Mouse (Mus musculus): ENCODE data around the gene Nmu. TPM values are rescaled to one million over a fixed set of nuclear protein-coding genes. Genes with fewer than 3 reads are reported as not detected.
A peak's percentile ranks its signal among the peaks of the same experiment; 100 is the strongest.

Nmu gene
- total and polyA plus RNA-seq, 3 experiments, result not detected

DNA sequence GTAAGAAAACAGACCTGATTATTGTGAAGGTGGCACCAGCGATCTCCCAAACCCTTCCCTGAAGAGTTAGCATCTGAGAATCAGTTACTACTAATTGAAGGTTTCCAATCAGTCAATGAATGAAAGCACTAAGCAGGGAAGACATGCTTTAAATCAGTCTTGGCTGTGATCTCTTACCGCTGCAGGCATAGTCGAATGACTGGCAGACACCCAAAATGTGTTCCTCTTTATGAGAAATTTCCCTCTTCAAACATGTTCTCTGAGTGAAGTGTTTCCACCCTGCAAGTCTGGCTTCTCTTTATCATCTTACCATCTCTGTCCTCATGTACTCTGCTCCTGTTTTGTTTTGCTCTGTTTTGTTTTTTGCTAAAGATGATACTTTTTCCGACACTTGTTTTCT, 2.8 kb downstream of the Nmu start:
- H3K9me3 ChIP-seq (replicated peaks; ENCODE audit: insufficient read depth, low read length), result no peaks in the 10 kb centered on the region
- H3K27me3 ChIP-seq (ENCODE audit: control insufficient read depth in 1 of 2, insufficient read depth in 2 of 2, low read length in 2 of 2), result peaks cover 0 to 9% of the 10 kb centered on the region in 2 experiments; a peak in 3 of 4 replicates

DNA sequence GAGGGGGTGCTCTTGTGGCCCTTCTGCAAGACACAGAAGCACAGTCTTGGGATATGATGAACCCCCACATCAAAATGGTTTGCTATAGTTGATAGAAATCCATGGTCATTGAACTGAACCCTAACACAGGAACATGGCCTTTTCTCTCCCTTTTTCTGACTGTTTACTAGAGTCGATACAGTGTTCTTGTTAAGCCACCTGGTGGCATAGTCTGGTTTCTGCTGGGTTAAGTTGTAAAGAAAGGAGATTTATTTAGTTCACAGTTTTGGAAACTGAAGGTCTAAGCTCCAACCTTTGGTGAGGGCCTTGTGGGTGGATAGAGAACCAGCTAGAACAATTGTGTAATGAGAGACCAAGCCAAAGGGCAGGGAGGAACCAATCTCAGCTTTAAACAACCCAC, 3.5 kb downstream of the Nmu start:
- no peaks in the 10 kb centered on the region for H3K36me3 ChIP-seq (ENCODE audit: control insufficient read depth in 1 of 2, insufficient read depth in 2 of 2, low read length in 2 of 2)
- no peaks in the 10 kb centered on the region for H3K4me1 ChIP-seq (ENCODE audit: control insufficient read depth in 1 of 2, insufficient read depth in 2 of 2, low read length in 2 of 2)
- DNase-seq (ENCODE audit: low read depth, low spot score), result no peak
- peaks cover 0 to 6% of the 10 kb centered on the region in 2 experiments; a peak in 1 of 4 replicates for H3K27me3 ChIP-seq (ENCODE audit: control insufficient read depth in 1 of 2, insufficient read depth in 2 of 2, low read length in 2 of 2)
- H3K9ac ChIP-seq (ENCODE audit: control insufficient read depth, low read depth, low read length, poor library complexity, severe bottlenecking), result no peak overlapping the region
- H3K79me2 ChIP-seq (ENCODE audit: control insufficient read depth, insufficient read depth, low read length, poor library complexity), result no peaks in the 10 kb centered on the region
- no peaks in the 10 kb centered on the region for H3K9me3 ChIP-seq (replicated peaks; ENCODE audit: insufficient read depth, low read length)
- H3K27ac ChIP-seq (ENCODE audit: control insufficient read depth, low read depth, low read length), result no peak overlapping the region
- H3K4me3 ChIP-seq (ENCODE audit: control insufficient read depth in 1 of 2, insufficient read depth in 1 of 2, low read depth in 2 of 2, low read length in 2 of 2), result no peak overlapping the region
- TF ChIP-seq RAD21 (IDR thresholded peaks at IDR 0.05; ENCODE audit: low read depth, low read length), result peak; percentile 27
- TF ChIP-seq SMC3 (IDR thresholded peaks at IDR 0.05; ENCODE audit: low read depth, low read length), result peak; percentile 40
- peak in 1 of 3 experiments; percentile 34; a peak in 2 of 6 replicates for TF ChIP-seq CTCF (IDR thresholded peaks at IDR 0.05 in 2 of 3, conservative IDR thresholded peaks at IDR 0.05 in 1 of 3; ENCODE audit: control insufficient read depth in 1 of 3, insufficient read depth in 1 of 3, low read depth in 2 of 3, low read length in 3 of 3, poor library complexity in 1 of 3, severe bottlenecking in 1 of 3)
- TF ChIP-seq JUND (IDR thresholded peaks at IDR 0.05; ENCODE audit: low read depth, low read length), result no peak

More for the DNA sequence above, 2.8 kb downstream of the Nmu start:
- no peak overlapping the region for H3K9ac ChIP-seq (ENCODE audit: control insufficient read depth, low read depth, low read length, poor library complexity, severe bottlenecking)
- no peaks in the 10 kb centered on the region for H3K4me1 ChIP-seq (ENCODE audit: control insufficient read depth in 1 of 2, insufficient read depth in 2 of 2, low read length in 2 of 2)
- H3K27ac ChIP-seq (ENCODE audit: control insufficient read depth, low read depth, low read length), result no peak overlapping the region
- H3K36me3 ChIP-seq (ENCODE audit: control insufficient read depth in 1 of 2, insufficient read depth in 2 of 2, low read length in 2 of 2), result no peaks in the 10 kb centered on the region
- TF ChIP-seq POLR2AphosphoS5 (IDR thresholded peaks at IDR 0.05; ENCODE audit: borderline replicate concordance, low read depth, low read length), result no peak
- TF ChIP-seq E2F4 (IDR thresholded peaks at IDR 0.05; ENCODE audit: borderline replicate concordance, low read depth, low read length), result no peak
- no peak for TF ChIP-seq TAL1 (IDR thresholded peaks at IDR 0.05; ENCODE audit: low read length)
- no peak for TF ChIP-seq JUND (IDR thresholded peaks at IDR 0.05; ENCODE audit: low read depth, low read length)
- no peak for TF ChIP-seq CHD1 (IDR thresholded peaks at IDR 0.05; ENCODE audit: low read depth, low read length)
- no peak for TF ChIP-seq RCOR1 (IDR thresholded peaks at IDR 0.05; ENCODE audit: low read depth, low read length)
- TF ChIP-seq GATA1 (IDR thresholded peaks at IDR 0.05; ENCODE audit: low read depth, low read length), result no peak
- TF ChIP-seq HCFC1 (IDR thresholded peaks at IDR 0.05; ENCODE audit: low read depth, low read length), result no peak
- no peak for TF ChIP-seq CTCF (IDR thresholded peaks at IDR 0.05 in 2 of 3, conservative IDR thresholded peaks at IDR 0.05 in 1 of 3; ENCODE audit: control insufficient read depth in 1 of 3, insufficient read depth in 1 of 3, low read depth in 2 of 3, low read length in 3 of 3, poor library complexity in 1 of 3, severe bottlenecking in 1 of 3)
- TF ChIP-seq ZC3H11A (IDR thresholded peaks at IDR 0.05; ENCODE audit: low read depth, low read length), result no peak
- TF ChIP-seq UBTF (IDR thresholded peaks at IDR 0.05; ENCODE audit: borderline replicate concordance, insufficient read depth, low read depth, low read length), result no peak
- no peak for TF ChIP-seq ETS1 (IDR thresholded peaks at IDR 0.05; ENCODE audit: low read depth, low read length)
- no peaks in the 10 kb centered on the region for H3K79me2 ChIP-seq (ENCODE audit: control insufficient read depth, insufficient read depth, low read length, poor library complexity)
- DNase-seq (ENCODE audit: low read depth, low spot score), result peak; percentile 64
- H3K4me3 ChIP-seq (ENCODE audit: control insufficient read depth in 1 of 2, insufficient read depth in 1 of 2, low read depth in 2 of 2, low read length in 2 of 2), result no peak overlapping the region
